Mouse (Mus musculus): ENCODE measurements around the gene Snrpc. TPM values are rescaled to one million over a fixed set of nuclear protein-coding genes. Genes with fewer than 3 reads are reported as not detected.

Gene Snrpc
- polyA plus RNA-seq, 1 experiment from 2014 or later, result 125 TPM

- Histone ChIP-seq H3K27ac (replicated peaks) (peak overlapping the region; percentile 46; the same call in 1 of the 2 replicates), H3K36me3 (replicated peaks) (no peaks in the 10 kb centered on the region), H3K4me1 (replicated peaks) (peaks cover 77% of the 10 kb centered on the region), H3K4me3 (replicated peaks) (no peak overlapping the region), H3K27me3 (no peaks in the 10 kb centered on the region), H3K9me3 (replicated peaks) (no peaks in the 10 kb centered on the region), H3K4me2 (no peak overlapping the region; the same call in 1 of the 2 replicates), H3K9ac (no peak overlapping the region)
- WGBS (ENCODE audit: insufficient replicate concordance), result 58% methylated on average over 9 of the region's 9 CpGs
- no peak for ATAC-seq (ENCODE audit: insufficient read depth)
These were observed 37.0 kb upstream of the Snrpc start for GRCm38 (mm10) chr17:27800710-27801648.

GRCm38 (mm10) chr17:27803752-27804151 lies 34.2 kb upstream of the Snrpc start:
- Histone ChIP-seq H3K27me3 (no peaks in the 10 kb centered on the region), H3K9me3 (replicated peaks) (no peaks in the 10 kb centered on the region), H3K4me3 (replicated peaks) (no peak overlapping the region), H3K27ac (replicated peaks) (no peak overlapping the region), H3K9ac (no peak overlapping the region), H3K4me1 (replicated peaks) (peaks cover 68% of the 10 kb centered on the region), H3K4me2 (no peak overlapping the region), H3K36me3 (replicated peaks) (no peaks in the 10 kb centered on the region; the same call in 1 of the 2 replicates)
- no peak for ATAC-seq (ENCODE audit: insufficient read depth)
- WGBS (ENCODE audit: insufficient replicate concordance), result 70% methylated on average over 4 of the region's 4 CpGs

GRCm38 (mm10) chr17:27804156-27804690 lies 33.7 kb upstream of the Snrpc start:
- no peak for ATAC-seq (ENCODE audit: insufficient read depth)
- no peaks in the 10 kb centered on the region for H3K27me3 ChIP-seq
- no peak overlapping the region for H3K27ac ChIP-seq (replicated peaks)
- no peak overlapping the region for H3K9ac ChIP-seq
- 60% methylated on average over 7 of the region's 7 CpGs for WGBS (ENCODE audit: insufficient replicate concordance)
- H3K36me3 ChIP-seq (replicated peaks), result no peaks in the 10 kb centered on the region; the same call in 1 of the 2 replicates
- no peak overlapping the region for H3K4me2 ChIP-seq
- H3K4me3 ChIP-seq (replicated peaks), result no peak overlapping the region
- H3K4me1 ChIP-seq (replicated peaks), result peaks cover 64% of the 10 kb centered on the region
- no peaks in the 10 kb centered on the region for H3K9me3 ChIP-seq (replicated peaks)

- H3K27me3 ChIP-seq, result no peaks in the 10 kb centered on the region
- no peak for ATAC-seq (ENCODE audit: insufficient read depth)
- no peak overlapping the region for H3K9ac ChIP-seq
These were observed 32.9 kb upstream of the Snrpc start for GRCm38 (mm10) chr17:27804803-27805770.

GRCm38 (mm10) chr17:27807542-27808078 lies 30.3 kb upstream of the Snrpc start:
- WGBS (ENCODE audit: insufficient replicate concordance), result 52% methylated on average over 2 of the region's 2 CpGs
- H3K4me1 ChIP-seq (replicated peaks), result peaks cover 69% of the 10 kb centered on the region
- H3K27me3 ChIP-seq, result no peaks in the 10 kb centered on the region
- ATAC-seq (ENCODE audit: insufficient read depth), result no peak
- H3K9me3 ChIP-seq (replicated peaks), result no peaks in the 10 kb centered on the region
- no peak overlapping the region for H3K27ac ChIP-seq (replicated peaks)
- no peak overlapping the region for H3K4me2 ChIP-seq
- H3K9ac ChIP-seq, result no peak overlapping the region
- H3K36me3 ChIP-seq (replicated peaks), result no peaks in the 10 kb centered on the region; the same call in 1 of the 2 replicates
- no peak overlapping the region for H3K4me3 ChIP-seq (replicated peaks)

More at GRCm38 (mm10) chr17:27804803-27805770, 32.9 kb upstream of the Snrpc start:
- Histone ChIP-seq H3K4me3 (replicated peaks) (no peak overlapping the region), H3K4me1 (replicated peaks) (peaks cover 57% of the 10 kb centered on the region), H3K27ac (replicated peaks) (no peak overlapping the region), H3K4me2 (no peak overlapping the region), H3K9me3 (replicated peaks) (no peaks in the 10 kb centered on the region), H3K36me3 (replicated peaks) (no peaks in the 10 kb centered on the region; the same call in 1 of the 2 replicates)
- WGBS (ENCODE audit: insufficient replicate concordance), result 48% methylated on average over 10 of the region's 10 CpGs

GRCm38 (mm10) chr17:27810569-27811331 lies 27.2 kb upstream of the Snrpc start:
- no peak overlapping the region for H3K9ac ChIP-seq
- H3K9me3 ChIP-seq (replicated peaks), result no peaks in the 10 kb centered on the region
- H3K27ac ChIP-seq (replicated peaks), result no peak overlapping the region
- no peak; the same call in 1 of the 2 replicates for ATAC-seq (ENCODE audit: insufficient read depth)
- H3K4me2 ChIP-seq, result no peak overlapping the region
- no peaks in the 10 kb centered on the region; the same call in 1 of the 2 replicates for H3K36me3 ChIP-seq (replicated peaks)
- peaks cover 56% of the 10 kb centered on the region for H3K4me1 ChIP-seq (replicated peaks)
- 75% methylated on average over 16 of the region's 16 CpGs for WGBS (ENCODE audit: insufficient replicate concordance)
- no peaks in the 10 kb centered on the region for H3K27me3 ChIP-seq
- H3K4me3 ChIP-seq (replicated peaks), result no peak overlapping the region

GRCm38 (mm10) chr17:27811980-27812379 lies 26.0 kb upstream of the Snrpc start:
- Histone ChIP-seq H3K4me1 (replicated peaks) (peaks cover 50% of the 10 kb centered on the region), H3K4me3 (replicated peaks) (no peak overlapping the region)

GRCm38 (mm10) chr17:27814606-27815005 lies 23.3 kb upstream of the Snrpc start:
- Histone ChIP-seq H3K9ac (no peak overlapping the region), H3K36me3 (replicated peaks) (no peaks in the 10 kb centered on the region), H3K4me1 (replicated peaks) (peaks cover 63% of the 10 kb centered on the region), H3K9me3 (replicated peaks) (no peaks in the 10 kb centered on the region), H3K27ac (replicated peaks) (no peak overlapping the region), H3K27me3 (no peaks in the 10 kb centered on the region), H3K4me2 (no peak overlapping the region), H3K4me3 (replicated peaks) (no peak overlapping the region)
- ATAC-seq (ENCODE audit: insufficient read depth), result no peak

More at GRCm38 (mm10) chr17:27811980-27812379, 26.0 kb upstream of the Snrpc start:
- ATAC-seq (ENCODE audit: insufficient read depth), result no peak
- no peak overlapping the region for H3K4me2 ChIP-seq
- no peaks in the 10 kb centered on the region for H3K9me3 ChIP-seq (replicated peaks)
- H3K27ac ChIP-seq (replicated peaks), result no peak overlapping the region
- no peak overlapping the region for H3K9ac ChIP-seq
- no peaks in the 10 kb centered on the region for H3K27me3 ChIP-seq
- H3K36me3 ChIP-seq (replicated peaks), result no peaks in the 10 kb centered on the region; the same call in 1 of the 2 replicates
- WGBS (ENCODE audit: insufficient replicate concordance), result 70% methylated on average over 3 of the region's 3 CpGs

- Histone ChIP-seq H3K9ac (peak overlapping the region; percentile 99), H3K9me3 (replicated peaks) (no peaks in the 10 kb centered on the region), H3K27me3 (no peaks in the 10 kb centered on the region), H3K27ac (replicated peaks) (peak overlapping the region; percentile 93), H3K4me1 (replicated peaks) (peaks cover 62% of the 10 kb centered on the region), H3K4me3 (replicated peaks) (peak overlapping the region; percentile 94), H3K4me2 (peak overlapping the region; percentile 91), H3K36me3 (replicated peaks) (no peaks in the 10 kb centered on the region)
- no peak for ATAC-seq (ENCODE audit: insufficient read depth)
- WGBS (ENCODE audit: insufficient replicate concordance), result 14% methylated on average over 7 of the region's 7 CpGs
These were observed 18.9 kb upstream of the Snrpc start for GRCm38 (mm10) chr17:27819011-27819410.

- H3K27ac ChIP-seq (replicated peaks), result peak overlapping the region; percentile 93
- no peaks in the 10 kb centered on the region for H3K9me3 ChIP-seq (replicated peaks)
- no peak for ATAC-seq (ENCODE audit: insufficient read depth)
- H3K4me2 ChIP-seq, result peak overlapping the region; percentile 91
- no peaks in the 10 kb centered on the region for H3K27me3 ChIP-seq
- H3K4me1 ChIP-seq (replicated peaks), result peaks cover 60% of the 10 kb centered on the region
- peak overlapping the region; percentile 99 for H3K9ac ChIP-seq
- no peaks in the 10 kb centered on the region for H3K36me3 ChIP-seq (replicated peaks)
- under 1% methylated on average over 20 of the region's 20 CpGs for WGBS (ENCODE audit: insufficient replicate concordance)
- H3K4me3 ChIP-seq (replicated peaks), result peak overlapping the region; percentile 94
These were observed 18.4 kb upstream of the Snrpc start for GRCm38 (mm10) chr17:27819521-27819970.
